Mouse (Mus musculus): ENCODE measurements at regions not wholly inside any gene's neighbourhood (a gene's known extent, or its start where the extent isn't known, plus 50 kb on each side); places are given as distances from the start of the nearest gene placed in this dataset.

GRCm38 (mm10) chr5:83091483-83091882 lies 263.5 kb downstream of the Tecrl start:
- no peak for TF ChIP-seq CTCF (IDR thresholded peaks at IDR 0.05; ENCODE audit: low read depth)
- no peak for TF ChIP-seq EP300 (IDR thresholded peaks at IDR 0.05; ENCODE audit: low read depth)
